Mouse (Mus musculus): ENCODE results near the gene 2900026A02Rik. TPM values are rescaled to one million over a fixed set of nuclear protein-coding genes. Genes with fewer than 3 reads are reported as not detected.
A peak's percentile ranks its signal among the peaks of the same experiment; 100 is the strongest.

Gene 2900026A02Rik
- polyA plus RNA-seq, 2 experiments, result 7.1 to 13.6 TPM

GRCm38 (mm10) chr5:113079783-113080182 lies 141.3 kb downstream of the 2900026A02Rik start:
- H3K36me3 ChIP-seq (ENCODE audit: control insufficient read depth, insufficient read depth, low read length), result no peaks in the 10 kb centered on the region
- ATAC-seq (ENCODE audit: low FRiP score, low read depth) (no peak), DNase-seq (ENCODE audit: low spot score) (no peak)
- no peak overlapping the region for H3K9ac ChIP-seq (ENCODE audit: low read depth, low read length, severe bottlenecking)
- no peak overlapping the region for H3K27ac ChIP-seq (replicated peaks; ENCODE audit: low read depth, low read length)
- 22% methylated on average over 21 of the region's 21 CpGs for WGBS
- no peaks in the 10 kb centered on the region for H3K27me3 ChIP-seq (ENCODE audit: control insufficient read depth, insufficient read depth, low read length)
- 0 out of 2 replicates have a peak overlapping the region, but pooled peaks have one; percentile 2 for H3K4me3 ChIP-seq (replicated peaks; ENCODE audit: low read length)
- H3K4me2 ChIP-seq (replicated peaks; ENCODE audit: low read depth, low read length, severe bottlenecking), result peak overlapping the region; percentile 28; the same call in 1 of the 2 replicates
- H3K9me3 ChIP-seq (ENCODE audit: control insufficient read depth, low read length), result no peaks in the 10 kb centered on the region
- H3K4me1 ChIP-seq (ENCODE audit: control insufficient read depth, insufficient read depth, low read length), result no peaks in the 10 kb centered on the region
- no peak for TF ChIP-seq POLR2A (IDR thresholded peaks at IDR 0.05; ENCODE audit: borderline replicate concordance, extremely low read depth, insufficient read depth, insufficient read length)

DNA sequence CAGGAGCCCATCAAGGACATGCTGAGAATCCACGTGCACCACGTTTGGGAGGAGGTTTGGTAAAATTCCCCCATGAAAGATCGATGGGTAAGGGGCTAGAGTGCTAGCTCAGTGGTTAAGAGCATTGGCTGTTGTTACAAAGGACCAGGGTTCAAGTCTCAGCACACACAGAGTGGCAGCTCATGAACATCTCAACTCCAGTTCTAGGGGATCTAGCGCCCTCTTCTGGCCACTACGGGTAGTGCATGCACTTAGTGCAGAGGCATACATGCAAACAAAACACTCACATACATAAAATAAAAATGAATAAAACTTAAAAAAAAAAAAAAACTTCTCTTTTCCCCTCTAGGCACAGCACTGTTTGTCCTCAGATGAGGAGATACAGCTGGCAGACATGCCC lies 142.3 kb downstream of the 2900026A02Rik start:
- 58% methylated on average over 5 of the region's 5 CpGs for WGBS
- Histone ChIP-seq H3K27ac (replicated peaks; ENCODE audit: low read depth, low read length) (no peak overlapping the region), H3K4me3 (replicated peaks; ENCODE audit: low read length) (no peak overlapping the region), H3K4me2 (replicated peaks; ENCODE audit: low read depth, low read length, severe bottlenecking) (no peak overlapping the region), H3K36me3 (ENCODE audit: control insufficient read depth, insufficient read depth, low read length) (no peaks in the 10 kb centered on the region), H3K4me1 (ENCODE audit: control insufficient read depth, insufficient read depth, low read length) (no peaks in the 10 kb centered on the region), H3K9me3 (ENCODE audit: control insufficient read depth, low read length) (no peaks in the 10 kb centered on the region), H3K27me3 (ENCODE audit: control insufficient read depth, insufficient read depth, low read length) (no peaks in the 10 kb centered on the region), H3K9ac (ENCODE audit: low read depth, low read length, severe bottlenecking) (no peak overlapping the region)
- TF ChIP-seq POLR2A (IDR thresholded peaks at IDR 0.05; ENCODE audit: borderline replicate concordance, extremely low read depth, insufficient read depth, insufficient read length), result no peak
- ATAC-seq (ENCODE audit: low FRiP score, low read depth), result no peak
- no peak for DNase-seq (ENCODE audit: low spot score)

DNA sequence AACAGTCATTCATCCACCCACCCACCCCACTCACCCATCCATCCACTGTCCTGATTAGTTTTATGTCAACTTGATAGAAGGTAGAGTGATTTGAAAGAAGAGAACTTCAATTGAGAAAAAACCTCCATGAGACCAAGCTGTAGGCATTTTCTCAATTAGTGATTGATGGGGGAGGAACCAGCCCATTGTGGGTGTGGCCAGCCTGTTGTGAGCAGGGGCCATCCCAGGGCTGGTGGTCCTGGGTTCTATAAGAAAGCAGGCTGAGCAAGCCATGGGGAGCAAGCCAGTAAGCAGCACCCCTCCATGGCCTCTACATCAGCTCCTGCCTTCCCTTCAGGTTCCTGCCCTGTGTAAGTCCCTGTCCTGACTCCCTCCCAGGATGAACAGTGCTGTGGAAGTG lies 151.0 kb downstream of the 2900026A02Rik start, which contains the start of gene Crybb2:
Gene Crybb2 (minus strand): TSS at position 101 of the 400 bp plus-strand sequence.
- H3K4me2 ChIP-seq (replicated peaks; ENCODE audit: low read depth, low read length, severe bottlenecking), result no peak within 1 kb of the TSS
- H3K27ac ChIP-seq (replicated peaks; ENCODE audit: low read depth, low read length), result no peak within 1 kb of the TSS
- H3K36me3 ChIP-seq (ENCODE audit: control insufficient read depth, insufficient read depth, low read length), result no peaks in the 10 kb centered on the region
- no peaks in the 10 kb centered on the region for H3K4me1 ChIP-seq (ENCODE audit: control insufficient read depth, insufficient read depth, low read length)
- H3K9me3 ChIP-seq (ENCODE audit: control insufficient read depth, low read length), result no peaks in the 10 kb centered on the region
- no peak for TF ChIP-seq POLR2A (IDR thresholded peaks at IDR 0.05; ENCODE audit: borderline replicate concordance, extremely low read depth, insufficient read depth, insufficient read length)
- no peak within 1 kb of the TSS for H3K4me3 ChIP-seq (replicated peaks; ENCODE audit: low read length)
- DNase-seq (ENCODE audit: low spot score) (no peak), ATAC-seq (ENCODE audit: low FRiP score, low read depth) (no peak)
- H3K9ac ChIP-seq (ENCODE audit: low read depth, low read length, severe bottlenecking), result no peak within 1 kb of the TSS
- H3K27me3 ChIP-seq (ENCODE audit: control insufficient read depth, insufficient read depth, low read length), result no peaks in the 10 kb centered on the region

- no peak for TF ChIP-seq POLR2A (IDR thresholded peaks at IDR 0.05; ENCODE audit: borderline replicate concordance, extremely low read depth, insufficient read depth, insufficient read length)
- Histone ChIP-seq H3K4me1 (ENCODE audit: control insufficient read depth, insufficient read depth, low read length) (no peaks in the 10 kb centered on the region), H3K4me2 (replicated peaks; ENCODE audit: low read depth, low read length, severe bottlenecking) (no peak overlapping the region), H3K4me3 (replicated peaks; ENCODE audit: low read length) (no peak overlapping the region), H3K36me3 (ENCODE audit: control insufficient read depth, insufficient read depth, low read length) (no peaks in the 10 kb centered on the region), H3K9me3 (ENCODE audit: control insufficient read depth, low read length) (no peaks in the 10 kb centered on the region), H3K27me3 (ENCODE audit: control insufficient read depth, insufficient read depth, low read length) (no peaks in the 10 kb centered on the region), H3K9ac (ENCODE audit: low read depth, low read length, severe bottlenecking) (no peak overlapping the region), H3K27ac (replicated peaks; ENCODE audit: low read depth, low read length) (no peak overlapping the region)
- ATAC-seq (ENCODE audit: low FRiP score, low read depth) (peak; percentile 42; the same call in 1 of the 2 replicates), DNase-seq (ENCODE audit: low spot score) (peak; percentile 57)
- 5% methylated on average over 16 of the region's 16 CpGs for WGBS
Measured at GRCm38 (mm10) chr5:113054308-113054707, 166.7 kb downstream of the 2900026A02Rik start.

- H3K9ac ChIP-seq (ENCODE audit: low read depth, low read length, severe bottlenecking), result no peak overlapping the region
- H3K27ac ChIP-seq (replicated peaks; ENCODE audit: low read depth, low read length), result no peak overlapping the region
- no peaks in the 10 kb centered on the region for H3K9me3 ChIP-seq (ENCODE audit: control insufficient read depth, low read length)
- no peak overlapping the region for H3K4me3 ChIP-seq (replicated peaks; ENCODE audit: low read length)
- no peaks in the 10 kb centered on the region for H3K27me3 ChIP-seq (ENCODE audit: control insufficient read depth, insufficient read depth, low read length)
- DNase-seq (ENCODE audit: low spot score) (no peak), ATAC-seq (ENCODE audit: low FRiP score, low read depth) (no peak)
- H3K36me3 ChIP-seq (ENCODE audit: control insufficient read depth, insufficient read depth, low read length), result no peaks in the 10 kb centered on the region
- H3K4me1 ChIP-seq (ENCODE audit: control insufficient read depth, insufficient read depth, low read length), result no peaks in the 10 kb centered on the region
- H3K4me2 ChIP-seq (replicated peaks; ENCODE audit: low read depth, low read length, severe bottlenecking), result no peak overlapping the region
- no peak for TF ChIP-seq POLR2A (IDR thresholded peaks at IDR 0.05; ENCODE audit: borderline replicate concordance, extremely low read depth, insufficient read depth, insufficient read length)
- 48% methylated on average over 7 of the region's 7 CpGs for WGBS
Measured at GRCm38 (mm10) chr5:113050581-113051185, 170.4 kb downstream of the 2900026A02Rik start.

Data from limb, embryonic 14.5 days (tissue).